Mouse (Mus musculus) layer of hippocampus, adult 9-10 months (tissue): ENCODE results near the gene Gm5105.

Experiments used
- DNase-seq: peaks from one replicate; pipeline ENCODE4 v3.0.0; 2022; ENCODE audit warnings: low spot score

The Gm5105 gene

GRCm38 (mm10) chr3:138026286-138026685, 40.9 kb downstream of the Gm5105 start:
- peak; percentile 10 for DNase-seq

GRCm38 (mm10) chr3:138022651-138023050, 44.5 kb downstream of the Gm5105 start:
- DNase-seq = no peak

GRCm38 (mm10) chr3:138022003-138022402, 45.2 kb downstream of the Gm5105 start:
- DNase-seq = no peak

- DNase-seq = no peak
Observed at GRCm38 (mm10) chr3:138016810-138017209, 50.4 kb downstream of the Gm5105 start.

GRCm38 (mm10) chr3:138014725-138015124, 52.5 kb downstream of the Gm5105 start:
- no peak for DNase-seq

- no peak for DNase-seq
Observed at GRCm38 (mm10) chr3:138012351-138012750, 54.8 kb downstream of the Gm5105 start.

- DNase-seq = no peak
Observed at GRCm38 (mm10) chr3:138008152-138008551, 59.0 kb downstream of the Gm5105 start.

- no peak for DNase-seq
Observed at GRCm38 (mm10) chr3:138006896-138007295, 60.3 kb downstream of the Gm5105 start.

- DNase-seq = no peak
Observed at GRCm38 (mm10) chr3:138003264-138003663, 63.9 kb downstream of the Gm5105 start.

- DNase-seq = no peak
Observed at GRCm38 (mm10) chr3:138002545-138002944, 64.6 kb downstream of the Gm5105 start.

- no peak for DNase-seq
Observed at GRCm38 (mm10) chr3:138001865-138002264, 65.3 kb downstream of the Gm5105 start.

GRCm38 (mm10) chr3:138000724-138001069, 66.5 kb downstream of the Gm5105 start:
- DNase-seq = no peak

- DNase-seq = no peak
Observed at GRCm38 (mm10) chr3:138000062-138000723, 67.0 kb downstream of the Gm5105 start.

- DNase-seq = no peak
Observed at GRCm38 (mm10) chr3:137999224-137999790, 67.9 kb downstream of the Gm5105 start.
